Mouse (Mus musculus) gastrocnemius, postnatal 10 days (tissue): ENCODE results near the gene Net1. TPM values are rescaled to one million over a fixed set of nuclear protein-coding genes. Genes with fewer than 3 reads are reported as not detected.
"Not testable (repeated sequence)": the region's sequence is repeated elsewhere in the genome, so short reads cannot be mapped to it uniquely, and the experiment has no call there.

Experiments
- DNase-seq: peaks from one replicate; pipeline ENCODE4 v3.0.0; 2021; ENCODE audit warnings: mixed read lengths
- total RNA-seq, 2 experiments: library from RNA; stranded (reverse); gene quantifications; 2 replicates each; pipeline ENCODE4 v1.2.3; 2021

The Net1 gene
- total RNA-seq, 2 experiments from 2014 or later, result 48.0 to 48.7 TPM

DNA sequence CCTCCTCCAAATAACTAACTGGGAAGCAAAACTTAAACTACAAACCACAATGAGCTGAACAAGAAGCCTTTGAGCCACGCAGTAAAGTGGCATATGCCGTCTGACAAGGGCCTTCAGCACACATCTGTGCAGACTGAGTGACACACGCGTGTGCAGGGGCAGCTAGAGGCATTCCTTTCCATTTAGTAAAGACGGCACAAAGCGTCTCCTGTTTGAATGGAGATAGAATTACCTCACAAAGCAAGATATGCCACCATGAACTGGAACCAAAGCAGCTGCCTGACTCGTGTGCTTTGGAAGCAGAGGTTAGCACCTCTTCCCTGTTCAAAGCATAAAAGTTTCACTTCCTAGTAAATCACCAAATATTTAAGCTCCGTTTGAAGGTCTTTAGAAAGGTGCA lies 28.0 kb downstream of the Net1 start:
- DNase-seq, result no peak

GRCm38 (mm10) chr13:3889111-3889510 lies 28.9 kb downstream of the Net1 start:
- no peak for DNase-seq

DNA sequence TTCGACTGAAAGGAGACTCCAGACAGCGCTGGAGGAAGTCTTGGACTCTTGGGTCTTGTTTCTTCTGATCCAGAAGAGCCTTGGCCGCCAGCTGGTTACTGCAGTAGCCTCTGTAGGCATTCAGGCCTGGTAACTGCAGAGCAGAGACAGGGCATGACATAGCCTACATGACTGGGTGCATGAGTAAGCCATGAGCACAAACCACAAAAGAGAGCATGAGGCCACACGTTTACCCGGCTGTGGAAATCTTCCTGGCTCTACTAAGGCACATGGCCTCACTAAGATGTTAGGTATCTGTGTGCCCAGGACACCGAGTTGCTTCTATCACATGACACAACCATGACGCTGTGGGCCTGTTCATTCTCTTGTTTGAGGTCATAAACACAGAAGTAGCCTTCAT lies 31.4 kb downstream of the Net1 start:
- no peak for DNase-seq

- no peak for DNase-seq
Measured at GRCm38 (mm10) chr13:3877679-3878220, 40.3 kb downstream of the Net1 start.

GRCm38 (mm10) chr13:3877185-3877584 lies 40.8 kb downstream of the Net1 start:
- DNase-seq, result no peak

DNA sequence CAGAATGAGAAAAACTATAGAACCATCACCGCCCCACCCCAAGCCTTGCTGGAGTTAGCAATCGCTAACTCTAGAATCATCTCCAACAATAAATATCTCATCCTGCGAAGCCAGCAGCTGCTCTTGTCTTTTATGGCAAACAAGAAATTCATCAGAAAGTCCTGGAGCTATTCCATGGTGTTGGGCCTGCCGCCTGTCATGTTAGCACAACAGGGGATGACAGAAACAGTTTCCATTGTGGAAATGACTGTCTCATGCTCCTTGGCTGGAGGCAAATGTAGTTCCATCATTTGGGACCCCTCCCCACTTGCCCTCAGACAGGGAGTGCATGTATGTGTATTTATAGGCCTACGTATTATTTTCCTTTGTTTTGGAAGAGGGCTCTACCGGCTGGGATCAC lies 41.6 kb downstream of the Net1 start:
- DNase-seq, result no peak

DNA sequence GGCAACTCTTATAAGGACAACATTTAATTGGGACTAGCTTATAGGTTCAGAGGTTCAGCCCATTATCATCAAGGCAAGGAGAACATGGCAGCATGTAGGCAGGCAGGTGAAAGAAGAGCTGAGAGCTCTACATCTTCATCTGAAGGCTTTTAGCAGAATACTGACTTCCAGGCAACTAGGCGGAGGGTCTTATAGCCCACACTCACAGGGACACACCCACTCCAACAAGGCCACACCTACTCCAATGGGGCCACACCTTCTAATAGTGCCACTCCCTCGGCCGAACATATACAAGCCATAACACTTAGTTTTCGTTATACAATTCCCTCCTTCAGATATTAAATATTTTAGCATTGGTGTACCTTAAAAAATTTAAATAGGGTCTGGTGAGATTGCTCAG lies 45.2 kb downstream of the Net1 start:
- DNase-seq, result no peak

DNA sequence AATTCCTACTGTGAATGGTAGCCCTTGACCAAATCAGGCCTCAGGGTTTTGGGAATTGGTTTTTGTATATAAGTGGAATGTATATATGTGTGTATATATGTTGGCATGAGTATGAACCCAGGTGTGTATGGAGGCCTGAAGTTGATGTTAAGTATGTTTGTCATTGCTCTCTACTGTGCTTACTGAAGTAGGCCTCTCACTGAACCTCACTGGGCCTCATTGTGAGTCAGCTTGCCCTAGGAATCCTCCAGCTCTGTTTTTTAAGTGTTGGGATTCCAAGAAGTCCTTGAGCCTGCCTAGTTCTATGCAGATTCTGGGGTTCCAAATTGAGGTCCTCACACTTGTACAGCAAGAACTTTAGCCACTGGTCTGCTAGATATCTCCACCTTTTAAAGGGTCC lies 48.1 kb downstream of the Net1 start:
- no peak for DNase-seq

GRCm38 (mm10) chr13:3867158-3867557 lies 50.9 kb downstream of the Net1 start:
- no peak for DNase-seq

DNA sequence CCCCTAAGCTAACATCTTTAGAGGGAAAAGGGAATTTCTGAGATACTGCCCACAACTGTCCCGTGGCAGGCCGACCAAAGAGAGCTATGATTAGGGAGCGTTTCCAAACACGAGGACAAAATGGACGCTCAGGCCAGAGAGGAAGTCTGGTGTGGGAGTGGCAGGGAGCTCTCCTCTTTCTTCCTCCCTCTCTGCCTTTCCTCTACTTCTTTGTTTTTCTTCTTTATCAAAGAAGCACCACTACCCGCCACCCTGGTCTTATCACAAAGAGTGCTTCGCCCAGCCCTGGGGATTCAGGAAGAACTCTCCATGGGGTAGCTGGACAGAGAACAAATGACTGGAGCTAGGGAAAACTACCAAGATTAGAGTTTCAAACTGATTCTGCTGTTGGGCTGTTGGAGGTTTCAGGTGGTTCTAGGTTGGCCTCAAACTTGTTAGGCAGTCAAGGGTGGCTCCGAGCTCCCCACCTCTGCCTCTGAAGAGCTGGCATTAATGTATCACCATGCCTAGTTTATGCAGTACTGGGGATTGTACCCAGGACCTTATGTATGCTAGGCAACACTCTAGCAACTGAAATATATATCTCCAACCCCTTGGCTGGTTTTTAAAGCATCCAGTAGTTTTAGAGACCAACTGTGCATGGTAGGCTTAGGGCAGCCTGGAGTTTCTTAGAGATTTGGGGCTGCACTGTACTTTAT lies 51.5 kb downstream of the Net1 start:
- DNase-seq, result no peak

DNA sequence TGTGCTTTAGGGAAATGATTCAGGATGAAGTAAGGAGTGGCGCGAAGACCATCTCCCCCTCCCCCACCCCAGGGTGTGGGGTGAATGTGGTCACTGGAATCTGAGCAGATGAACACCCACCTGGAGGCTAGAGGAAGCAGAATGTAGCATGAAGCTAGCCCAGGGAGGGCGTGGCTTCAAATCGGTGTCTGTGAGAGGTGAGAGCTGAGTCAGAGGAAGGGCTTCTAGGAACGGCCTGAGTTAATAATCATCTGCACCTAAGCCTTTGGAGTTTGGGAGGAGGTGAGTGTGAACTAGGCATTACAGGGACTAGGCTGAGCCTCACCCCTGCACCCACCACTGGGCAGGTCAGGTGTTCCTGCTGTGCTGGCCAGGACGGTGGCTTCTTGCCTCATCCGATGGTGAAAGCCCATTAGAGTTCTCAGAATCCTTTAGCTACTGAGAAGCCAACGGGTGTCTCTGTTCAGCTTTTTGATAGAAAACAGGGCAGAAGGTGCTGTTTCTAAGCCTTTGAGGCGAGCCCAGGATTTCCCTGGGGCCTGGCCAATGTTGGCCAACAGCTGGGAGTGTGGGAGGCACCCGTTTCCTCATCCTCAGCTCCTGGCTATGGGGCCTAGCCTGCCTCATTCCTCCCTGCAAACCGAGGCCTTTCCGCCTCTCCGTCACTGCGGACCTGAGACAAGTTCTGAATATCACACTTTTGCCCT lies 52.2 kb downstream of the Net1 start:
- no peak for DNase-seq

DNA sequence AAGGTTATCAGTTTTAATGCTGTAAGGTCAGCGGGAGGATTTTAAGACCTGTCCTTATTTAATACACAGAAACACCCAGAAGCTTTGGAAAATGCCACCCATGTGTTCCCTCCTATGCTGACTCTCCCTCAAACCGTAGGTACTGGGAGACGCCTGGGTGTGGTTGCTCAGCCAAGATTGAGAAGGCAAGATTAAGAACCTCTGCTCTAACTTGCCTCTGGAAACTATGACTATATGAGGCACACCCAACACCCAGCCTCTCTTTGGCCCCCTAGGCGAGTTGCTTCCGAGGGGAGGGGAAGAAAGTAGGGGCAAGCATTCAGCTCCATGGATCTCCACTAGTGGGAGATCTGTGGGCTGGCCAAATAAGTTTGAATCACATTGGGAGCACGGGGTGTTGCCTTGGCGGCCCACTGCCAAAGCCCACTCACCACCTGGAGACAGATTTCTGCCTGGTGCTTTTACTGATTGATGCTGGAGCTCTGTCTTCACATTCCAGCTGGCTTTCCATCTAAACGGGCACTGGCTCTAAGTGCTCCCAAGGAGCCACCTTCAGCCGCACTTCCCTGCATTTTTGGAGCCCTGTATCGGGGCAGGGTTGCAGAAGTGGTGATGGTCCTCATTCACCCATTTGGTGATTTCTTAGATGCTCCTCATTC lies 55.0 kb downstream of the Net1 start:
- no peak for DNase-seq

- DNase-seq, result no peak
Measured at GRCm38 (mm10) chr13:3862325-3862724, 55.7 kb downstream of the Net1 start.

DNA sequence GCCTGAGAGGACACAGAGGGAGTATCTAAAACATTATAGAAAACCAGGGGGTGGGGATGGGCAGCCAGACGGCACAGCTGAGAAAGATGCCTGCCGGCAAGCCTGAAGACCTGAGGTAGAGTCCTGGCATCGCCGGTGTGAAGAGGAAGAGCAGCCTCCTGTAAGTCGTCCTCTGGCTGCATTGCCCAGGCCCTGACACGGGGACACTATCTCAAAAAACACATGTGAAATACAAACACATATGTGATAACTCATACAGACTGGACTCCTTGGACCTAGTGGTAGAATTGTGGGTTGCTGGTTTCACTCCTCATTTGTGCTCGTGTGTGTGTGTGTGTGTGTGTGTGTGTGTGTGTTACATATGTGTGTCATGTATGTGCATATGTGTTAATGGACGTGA lies 56.8 kb downstream of the Net1 start:
- DNase-seq, result no peak

GRCm38 (mm10) chr13:3856252-3856651 lies 61.8 kb downstream of the Net1 start:
- DNase-seq, result no peak

DNA sequence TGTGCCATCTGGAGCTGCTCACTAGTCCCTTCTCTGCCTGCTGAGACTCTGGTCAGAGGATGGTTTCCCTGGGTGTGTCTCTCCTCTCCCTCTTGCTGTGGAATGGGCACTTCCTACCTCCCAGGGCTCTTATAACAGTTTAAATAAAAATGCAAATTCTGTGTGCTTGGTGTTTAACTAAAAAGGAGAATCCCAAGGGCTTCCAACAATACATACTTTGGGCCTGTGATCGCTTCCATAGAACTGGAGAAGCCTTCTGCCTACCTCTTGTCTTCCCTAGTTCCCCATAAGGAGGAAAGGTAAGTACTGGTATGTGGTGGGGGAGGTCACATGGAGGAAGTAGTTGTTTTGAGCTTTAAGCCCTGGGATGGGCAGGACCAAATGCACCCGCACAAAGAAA lies 63.2 kb downstream of the Net1 start:
- DNase-seq, result no peak

- DNase-seq, result not testable (repeated sequence)
Measured at GRCm38 (mm10) chr13:3853648-3854333, 64.2 kb downstream of the Net1 start, which contains the start of gene Calm5. Gene Calm5 (plus strand): TSS chr13:3854173.

GRCm38 (mm10) chr13:3850330-3850729 lies 67.7 kb downstream of the Net1 start:
- DNase-seq, result no peak

DNA sequence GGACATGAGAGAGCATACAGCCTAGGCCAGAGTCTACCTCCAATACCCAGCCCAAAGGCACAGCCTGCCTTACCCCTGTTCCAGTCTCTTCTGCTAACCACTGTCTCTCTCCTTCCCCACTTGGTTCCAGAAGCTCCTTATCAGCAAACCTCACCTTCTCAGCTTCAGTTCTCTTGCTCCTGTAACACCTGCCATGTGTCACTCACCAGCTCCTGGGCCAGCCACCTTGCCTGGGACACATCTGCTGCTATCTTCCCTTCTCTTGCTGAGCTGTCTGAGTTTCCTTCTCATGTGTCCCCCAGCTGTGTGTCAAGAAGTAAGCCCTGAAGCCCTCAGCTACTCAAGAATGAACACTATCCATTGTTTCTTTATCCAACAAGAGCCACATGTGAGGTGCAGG lies 77.4 kb downstream of the Net1 start:
- DNase-seq, result not testable (repeated sequence)

GRCm38 (mm10) chr13:3837312-3837807 lies 80.7 kb downstream of the Net1 start, which contains the start of gene Calm4:
Gene Calm4 (plus strand): TSS chr13:3837757.
- not testable (repeated sequence) for DNase-seq

DNA sequence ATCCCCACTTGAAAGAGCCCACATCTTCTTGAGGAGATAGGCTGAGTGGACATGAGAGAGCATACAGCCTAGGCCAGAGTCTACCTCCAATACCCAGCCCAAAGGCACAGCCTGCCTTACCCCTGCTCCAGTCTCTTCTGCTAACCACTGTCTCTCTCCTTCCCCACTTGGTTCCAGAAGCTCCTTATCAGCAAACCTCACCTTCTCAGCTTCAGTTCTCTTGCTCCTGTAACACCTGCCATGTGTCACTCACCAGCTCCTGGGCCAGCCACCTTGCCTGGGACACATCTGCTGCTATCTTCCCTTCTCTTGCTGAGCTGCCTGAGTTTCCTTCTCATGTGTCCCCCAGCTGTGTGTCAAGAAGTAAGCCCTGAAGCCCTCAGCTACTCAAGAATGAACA lies 84.4 kb downstream of the Net1 start:
- not testable (repeated sequence) for DNase-seq

- no peak for DNase-seq
Measured at GRCm38 (mm10) chr13:3832450-3832849, 85.6 kb downstream of the Net1 start.
